25 mouse cellular contexts compared by ENCODE assay signal in the genomic region with DNA sequence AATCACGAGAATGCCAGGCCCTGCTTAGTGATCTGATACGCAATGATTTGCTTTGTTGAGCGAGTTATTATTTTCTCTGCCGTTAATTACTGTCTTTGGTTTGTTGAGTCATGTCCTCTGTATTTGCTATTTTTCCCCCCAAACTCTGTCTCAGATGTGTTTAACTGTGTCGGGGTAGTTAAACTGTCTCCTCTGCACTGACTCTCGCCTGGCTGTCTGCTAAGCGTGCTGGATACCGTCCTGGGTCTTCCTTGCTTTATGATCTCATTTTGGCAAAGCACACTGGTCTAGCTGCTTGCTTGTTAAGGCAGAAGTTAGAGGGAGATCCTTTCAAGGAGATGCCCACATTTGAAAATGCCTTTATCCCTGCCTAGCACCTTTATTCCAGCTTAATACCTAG. TPM values are rescaled to one million over a fixed set of nuclear protein-coding genes. Genes with fewer than 3 reads are reported as not detected.
DNase-seq lines count a peak whose midpoint lies in the region; ATAC-seq and TF ChIP-seq lines count a peak whose summit lies in the region.
"Had no signal": no experiment of that assay in that cellular context is flagged by ENCODE, and none has a peak within 500 bp of the region (broad histone marks: within the 10 kb centered on the region; RNA-seq: fewer than 3 reads in every experiment).

No protein-coding gene starts in this region.

- no peak overlapping the region for H3K9ac ChIP-seq in forebrain, postnatal 0 days
- no peak overlapping the region for H3K9ac ChIP-seq in forebrain, embryonic 12.5 days
- no peak overlapping the region for H3K9ac ChIP-seq in kidney, embryonic 15.5 days
- no peak overlapping the region for H3K9ac ChIP-seq in lung, embryonic 14.5 days
- H3K9ac ChIP-seq: embryonic facial prominence, embryonic 15.5 days; heart, embryonic 12.5 days; hindbrain, embryonic 12.5 days had no signal

- no peak for TF ChIP-seq CTCF in forebrain, postnatal 0 days (IDR thresholded peaks at IDR 0.05; ENCODE audit: low read depth)
- TF ChIP-seq CTCF in lung, embryonic 14.5 days (IDR thresholded peaks at IDR 0.05; ENCODE audit: low read depth), result no peak

- H3K36me3 ChIP-seq in forebrain, postnatal 0 days (ENCODE audit: insufficient read depth), result no peaks in the 10 kb centered on the region
- no peaks in the 10 kb centered on the region for H3K36me3 ChIP-seq in forebrain, embryonic 12.5 days (replicated peaks)
- H3K36me3 ChIP-seq in kidney, embryonic 15.5 days, result no peaks in the 10 kb centered on the region
- no peaks in the 10 kb centered on the region for H3K36me3 ChIP-seq in lung, embryonic 14.5 days (ENCODE audit: insufficient read depth)
- H3K36me3 ChIP-seq: embryonic facial prominence, embryonic 15.5 days; forebrain, embryonic 10.5 days; heart, embryonic 12.5 days; hindbrain, embryonic 12.5 days had no signal

- WGBS in forebrain, postnatal 0 days, result 61% methylated on average over 8 of the region's 8 CpGs
- 90% methylated on average over 8 of the region's 8 CpGs for WGBS in forebrain, embryonic 12.5 days
- WGBS in kidney, embryonic 15.5 days, result 50% methylated on average over 8 of the region's 8 CpGs
- WGBS in lung, embryonic 14.5 days, result 69% methylated on average over 8 of the region's 8 CpGs

- 0 out of 2 replicates have a peak, but pooled peaks have one; percentile 25 for ATAC-seq in forebrain, postnatal 0 days
- no peak for ATAC-seq in forebrain, embryonic 12.5 days (ENCODE audit: low FRiP score)
- no peak; the same call in 1 of the 2 replicates for ATAC-seq in kidney, embryonic 15.5 days (replicated peaks; ENCODE audit: low FRiP score)
- ATAC-seq in lung, embryonic 14.5 days (ENCODE audit: insufficient read depth), result no peak
- ATAC-seq: activated CD4-positive, CD25-positive, alpha-beta regulatory T cell, adult 4 months; hindbrain, embryonic 16.5 days; inflammation-experienced regulatory T-cells, adult 6 months; Patski had no signal

- no peak overlapping the region for H3K27ac ChIP-seq in forebrain, postnatal 0 days (ENCODE audit: low read depth, low read length)
- H3K27ac ChIP-seq in forebrain, embryonic 12.5 days, result no peak overlapping the region
- H3K27ac ChIP-seq in kidney, embryonic 15.5 days, result no peak overlapping the region
- H3K27ac ChIP-seq in lung, embryonic 14.5 days (ENCODE audit: low read depth), result no peak overlapping the region
- H3K27ac ChIP-seq: embryonic facial prominence, embryonic 15.5 days; forebrain, embryonic 10.5 days; gastrocnemius, adult 2 months; hindbrain, embryonic 12.5 days had no signal

- H3K9me3 ChIP-seq in forebrain, postnatal 0 days (ENCODE audit: low read length), result no peaks in the 10 kb centered on the region
- H3K9me3 ChIP-seq in forebrain, embryonic 12.5 days, result no peaks in the 10 kb centered on the region
- H3K9me3 ChIP-seq in kidney, embryonic 15.5 days (replicated peaks), result no peaks in the 10 kb centered on the region
- H3K9me3 ChIP-seq in lung, embryonic 14.5 days (ENCODE audit: low read depth, low read length), result no peaks in the 10 kb centered on the region
- H3K9me3 ChIP-seq: embryonic facial prominence, embryonic 15.5 days; forebrain, embryonic 10.5 days; hindbrain, embryonic 12.5 days had no signal

- DNase-seq in forebrain, postnatal 0 days, result no peak
- DNase-seq in kidney, adult 8-10 months, result no peak
- peak; percentile 17 for DNase-seq in lung, embryonic 14.5 days
- no peak for DNase-seq in lung, postnatal 4 days
- DNase-seq in brain, adult 2 months (ENCODE audit: low read depth, low spot score), result peak; percentile 10
- DNase-seq: adrenal gland, postnatal 14 days; cerebellum, adult 18-20 months; cerebellum, adult 9-11 months; cerebellum, postnatal 36 days; gastrocnemius, adult 2 months; gastrocnemius, postnatal 25 days; heart, postnatal 36 days had no signal

- H3K27me3 ChIP-seq in forebrain, postnatal 0 days (ENCODE audit: insufficient read depth, low read length), result no peaks in the 10 kb centered on the region
- no peaks in the 10 kb centered on the region for H3K27me3 ChIP-seq in forebrain, embryonic 12.5 days
- no peaks in the 10 kb centered on the region for H3K27me3 ChIP-seq in kidney, embryonic 15.5 days
- no peaks in the 10 kb centered on the region for H3K27me3 ChIP-seq in lung, embryonic 14.5 days (ENCODE audit: insufficient read depth, low read length)
- H3K27me3 ChIP-seq: CH12.LX; embryonic facial prominence, embryonic 15.5 days; hindbrain, embryonic 12.5 days had no signal

- H3K4me2 ChIP-seq in forebrain, postnatal 0 days (ENCODE audit: low read depth), result no peak overlapping the region
- no peak overlapping the region for H3K4me2 ChIP-seq in forebrain, embryonic 12.5 days
- H3K4me2 ChIP-seq in kidney, embryonic 15.5 days, result peak overlapping the region; percentile 1; the same call in 1 of the 2 replicates
- H3K4me2 ChIP-seq in lung, embryonic 14.5 days, result no peak overlapping the region
- H3K4me2 ChIP-seq: embryonic facial prominence, embryonic 15.5 days; heart, embryonic 12.5 days; hindbrain, embryonic 12.5 days had no signal

- no peak overlapping the region for H3K4me3 ChIP-seq in forebrain, postnatal 0 days (ENCODE audit: low read depth, low read length)
- no peak overlapping the region for H3K4me3 ChIP-seq in forebrain, embryonic 12.5 days (replicated peaks)
- no peak overlapping the region for H3K4me3 ChIP-seq in kidney, embryonic 15.5 days (replicated peaks)
- H3K4me3 ChIP-seq in lung, embryonic 14.5 days (ENCODE audit: low read depth, low read length), result no peak overlapping the region
- H3K4me3 ChIP-seq: embryonic facial prominence, embryonic 15.5 days; erythroblast, embryonic 14.5 days; forebrain, embryonic 10.5 days; gastrocnemius, adult 2 months; heart, embryonic 12.5 days; hindbrain, embryonic 12.5 days had no signal

- H3K4me1 ChIP-seq in forebrain, postnatal 0 days (ENCODE audit: insufficient read depth), result no peaks in the 10 kb centered on the region
- H3K4me1 ChIP-seq in forebrain, embryonic 12.5 days, result 0 out of 2 replicates have a peak, but pooled peaks cover 3% of the 10 kb centered on the region
- no peaks in the 10 kb centered on the region for H3K4me1 ChIP-seq in kidney, embryonic 15.5 days
- H3K4me1 ChIP-seq in lung, embryonic 14.5 days (ENCODE audit: insufficient read depth), result no peaks in the 10 kb centered on the region
- H3K4me1 ChIP-seq: forebrain, embryonic 10.5 days; heart, embryonic 12.5 days had no signal

RNA-seq across cellular contexts. Expression of a gene that starts 31.6 kb away (rescaled TPM):
- total RNA-seq in forebrain, postnatal 0 days (2014; rRNA removed), result 0.69 TPM in 1 of 2 replicates, not detected in the other
- 0.16 and 0.35 TPM in 2 replicates for polyA plus RNA-seq in forebrain, postnatal 0 days (2015; fragmentation: Nextera tagmentation; extraction: Ambion mirVana)
- polyA plus RNA-seq in forebrain, embryonic 12.5 days (2016; fragmentation: Nextera tagmentation; extraction: Ambion mirVana), result not detected in 2 replicates
- polyA plus RNA-seq in kidney, embryonic 15.5 days (2015; fragmentation: Nextera tagmentation; extraction: Ambion mirVana), result not detected in 2 replicates
- 0.42 TPM in 1 of 2 replicates, not detected in the other for polyA plus RNA-seq in lung, embryonic 14.5 days (2014; fragmentation: Nextera tagmentation; extraction: Ambion mirVana)
- total RNA-seq: gastrocnemius, adult 2 months; granulocyte monocyte progenitor cell, adult 5-6 weeks had no signal
- polyA plus RNA-seq: erythroblast, embryonic 14.5 days; forebrain, embryonic 10.5 days; heart, embryonic 12.5 days; hindbrain, embryonic 12.5 days; Patski had no signal

Comparison
In these comparisons a context has a peak if more than half of its experiments do, and no peak if none do; other contexts are left out.
1. DNase-seq: peak in lung, embryonic 14.5 days (single experiment) and brain, adult 2 months (single experiment); none in forebrain, postnatal 0 days (single experiment), kidney, adult 8-10 months (0 of 2) and lung, postnatal 4 days (0 of 2).